Mouse (Mus musculus): Measurements from ENCODE around the gene Rhbg.

Rhbg gene

GRCm38 (mm10) chr3:88227260-88227659, 27.2 kb downstream of the Rhbg start:
- no peak for DNase-seq

GRCm38 (mm10) chr3:88226101-88226845, 28.2 kb downstream of the Rhbg start:
- no peak for DNase-seq

GRCm38 (mm10) chr3:88224929-88225328, 29.6 kb downstream of the Rhbg start:
- no peak for DNase-seq

GRCm38 (mm10) chr3:88222446-88222845, 32.1 kb downstream of the Rhbg start:
- peak; percentile 75 for DNase-seq

GRCm38 (mm10) chr3:88221519-88222390, 32.8 kb downstream of the Rhbg start:
- DNase-seq: peak; percentile 61

- DNase-seq: no peak
Observed at GRCm38 (mm10) chr3:88220842-88221241, 33.7 kb downstream of the Rhbg start.

GRCm38 (mm10) chr3:88219940-88220339, 34.6 kb downstream of the Rhbg start:
- DNase-seq: no peak

- DNase-seq: no peak
Observed at GRCm38 (mm10) chr3:88217679-88218078, 36.8 kb downstream of the Rhbg start.

- DNase-seq: no peak
Observed at GRCm38 (mm10) chr3:88216534-88217326, 37.8 kb downstream of the Rhbg start.

- no peak for DNase-seq
Observed at GRCm38 (mm10) chr3:88216116-88216515, 38.4 kb downstream of the Rhbg start.

- no peak for DNase-seq
Observed at GRCm38 (mm10) chr3:88215553-88216004, 38.9 kb downstream of the Rhbg start.

GRCm38 (mm10) chr3:88214971-88215552, 39.4 kb downstream of the Rhbg start:
- no peak for DNase-seq

- peak; percentile 79 for DNase-seq
Observed at GRCm38 (mm10) chr3:88214197-88214938, 40.1 kb downstream of the Rhbg start.

- no peak for DNase-seq
Observed at GRCm38 (mm10) chr3:88213019-88213418, 41.5 kb downstream of the Rhbg start.

- DNase-seq: no peak
Observed at GRCm38 (mm10) chr3:88212356-88212755, 42.2 kb downstream of the Rhbg start.

- peak; percentile 4 for DNase-seq
Observed at GRCm38 (mm10) chr3:88210918-88211317, 43.6 kb downstream of the Rhbg start.

- no peak for DNase-seq
Observed at GRCm38 (mm10) chr3:88210121-88210520, 44.4 kb downstream of the Rhbg start.

GRCm38 (mm10) chr3:88209306-88209705, 45.2 kb downstream of the Rhbg start:
- DNase-seq: peak; percentile 5

- peak; percentile 19 for DNase-seq
Observed at GRCm38 (mm10) chr3:88208226-88208720, 46.2 kb downstream of the Rhbg start.

- peak; percentile 60 for DNase-seq
Observed at GRCm38 (mm10) chr3:88207451-88208100, 46.9 kb downstream of the Rhbg start.

GRCm38 (mm10) chr3:88206901-88207371, 47.6 kb downstream of the Rhbg start:
- DNase-seq: peak; percentile 73

Data from right cerebral cortex, postnatal 4 days (tissue).